Mouse (Mus musculus): Measurements from ENCODE around the gene Prkcb. TPM values are rescaled to one million over a fixed set of nuclear protein-coding genes. Genes with fewer than 3 reads are reported as not detected.

Gene Prkcb
- polyA plus RNA-seq, 1 experiment from 2014 or later = 14.3 TPM

GRCm38 (mm10) chr7:122367303-122368007, 78.9 kb downstream of the Prkcb start:
- no peaks in the 10 kb centered on the region for H3K36me3 ChIP-seq
- no peaks in the 10 kb centered on the region for H3K4me1 ChIP-seq
- WGBS = 83% methylated on average over 7 of the region's 7 CpGs
- 0 out of 2 replicates have a peak, but pooled peaks cover 3% of the 10 kb centered on the region for H3K27me3 ChIP-seq (ENCODE audit: insufficient read depth, poor library complexity, severe bottlenecking)
- no peaks in the 10 kb centered on the region for H3K9me3 ChIP-seq
- H3K27ac ChIP-seq = no peak overlapping the region
- H3K4me3 ChIP-seq = no peak overlapping the region
- DNase-seq (ENCODE audit: low spot score) = no peak

DNA sequence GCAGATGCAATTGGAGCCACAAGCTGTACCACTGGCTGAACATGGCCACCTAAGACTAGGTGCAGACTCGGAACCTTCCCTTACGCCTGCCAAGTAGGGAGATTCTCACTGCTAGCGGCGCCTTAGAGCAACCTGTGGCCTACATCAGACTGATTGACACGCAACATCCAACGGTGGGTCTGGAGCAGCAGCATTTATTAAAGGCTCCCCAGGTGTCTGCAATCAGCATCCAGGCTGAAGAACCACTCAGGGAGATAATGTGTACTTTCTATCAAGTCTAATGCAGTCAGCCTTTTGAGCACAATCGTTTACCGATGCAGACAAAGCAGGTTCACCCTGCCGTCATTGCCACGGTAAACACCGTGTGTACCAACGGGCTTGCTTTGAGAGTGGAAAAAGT, 81.9 kb downstream of the Prkcb start:
- no peaks in the 10 kb centered on the region for H3K36me3 ChIP-seq
- no peak overlapping the region for H3K27ac ChIP-seq
- no peak for DNase-seq (ENCODE audit: low spot score)
- no peaks in the 10 kb centered on the region for H3K9me3 ChIP-seq
- H3K27me3 ChIP-seq (ENCODE audit: insufficient read depth, poor library complexity, severe bottlenecking) = 0 out of 2 replicates have a peak, but pooled peaks cover 3% of the 10 kb centered on the region
- H3K4me1 ChIP-seq = no peaks in the 10 kb centered on the region
- 89% methylated on average over 12 of the region's 12 CpGs for WGBS
- no peak overlapping the region for H3K4me3 ChIP-seq

GRCm38 (mm10) chr7:122371947-122372346, 83.4 kb downstream of the Prkcb start:
- Histone ChIP-seq H3K27me3 (ENCODE audit: insufficient read depth, poor library complexity, severe bottlenecking) (0 out of 2 replicates have a peak, but pooled peaks cover 3% of the 10 kb centered on the region), H3K4me3 (no peak overlapping the region), H3K9me3 (no peaks in the 10 kb centered on the region), H3K27ac (no peak overlapping the region), H3K4me1 (no peaks in the 10 kb centered on the region), H3K36me3 (no peaks in the 10 kb centered on the region)
- WGBS = 64% methylated on average over 5 of the region's 5 CpGs
- no peak for DNase-seq (ENCODE audit: low spot score)

- 66% methylated on average over 3 of the region's 3 CpGs for WGBS
- no peak overlapping the region for H3K27ac ChIP-seq
- no peaks in the 10 kb centered on the region for H3K36me3 ChIP-seq
- DNase-seq (ENCODE audit: low spot score) = no peak
- 0 out of 2 replicates have a peak, but pooled peaks cover 3% of the 10 kb centered on the region for H3K27me3 ChIP-seq (ENCODE audit: insufficient read depth, poor library complexity, severe bottlenecking)
- H3K9me3 ChIP-seq = no peaks in the 10 kb centered on the region
- no peak overlapping the region for H3K4me3 ChIP-seq
- no peaks in the 10 kb centered on the region for H3K4me1 ChIP-seq
Measured at GRCm38 (mm10) chr7:122372349-122372748, 83.8 kb downstream of the Prkcb start.

- no peak overlapping the region for H3K4me3 ChIP-seq
- DNase-seq (ENCODE audit: low spot score) = no peak
- H3K36me3 ChIP-seq = no peaks in the 10 kb centered on the region
- no peak overlapping the region for H3K27ac ChIP-seq
- H3K27me3 ChIP-seq (ENCODE audit: insufficient read depth, poor library complexity, severe bottlenecking) = 0 out of 2 replicates have a peak, but pooled peaks cover 3% of the 10 kb centered on the region
- peaks cover 8% of the 10 kb centered on the region; the same call in 1 of the 2 replicates for H3K4me1 ChIP-seq
- no peaks in the 10 kb centered on the region for H3K9me3 ChIP-seq
Measured at GRCm38 (mm10) chr7:122376845-122377244, 88.3 kb downstream of the Prkcb start.

- Histone ChIP-seq H3K27ac (no peak overlapping the region), H3K36me3 (no peaks in the 10 kb centered on the region), H3K27me3 (ENCODE audit: insufficient read depth, poor library complexity, severe bottlenecking) (no peaks in the 10 kb centered on the region), H3K4me3 (no peak overlapping the region), H3K4me1 (peaks cover 8% of the 10 kb centered on the region; the same call in 1 of the 2 replicates), H3K9me3 (no peaks in the 10 kb centered on the region)
- no peak for DNase-seq (ENCODE audit: low spot score)
- WGBS = 79% methylated on average over 3 of the region's 3 CpGs
Measured at GRCm38 (mm10) chr7:122377967-122378366, 89.4 kb downstream of the Prkcb start.

DNA sequence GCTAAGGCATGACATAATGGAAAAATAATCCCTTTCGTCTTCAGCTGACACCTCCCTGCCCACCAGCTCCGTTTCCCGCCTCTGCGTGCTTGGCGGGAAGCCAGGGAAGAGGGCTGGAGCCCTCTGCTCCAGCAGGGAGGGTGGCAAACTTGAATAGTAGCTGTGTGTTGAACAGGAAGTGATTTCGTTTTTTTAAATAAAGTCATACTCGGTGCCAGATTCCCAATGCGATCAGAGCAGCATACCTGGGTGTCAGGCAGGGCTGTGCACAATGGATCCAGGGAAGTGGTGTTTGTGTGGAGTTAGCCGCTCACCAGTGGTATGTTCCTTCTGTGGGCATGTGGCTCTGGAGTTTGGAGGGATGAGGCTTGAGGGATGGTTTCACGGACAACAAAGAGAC, 89.9 kb downstream of the Prkcb start:
- no peak for DNase-seq (ENCODE audit: low spot score)

GRCm38 (mm10) chr7:122379292-122379691, 90.7 kb downstream of the Prkcb start:
- 82% methylated on average over 7 of the region's 7 CpGs for WGBS
- no peak overlapping the region for H3K4me3 ChIP-seq

More for the DNA sequence above, 89.9 kb downstream of the Prkcb start:
- Histone ChIP-seq H3K4me3 (no peak overlapping the region), H3K4me1 (peaks cover 8% of the 10 kb centered on the region; the same call in 1 of the 2 replicates), H3K36me3 (no peaks in the 10 kb centered on the region), H3K9me3 (no peaks in the 10 kb centered on the region), H3K27me3 (ENCODE audit: insufficient read depth, poor library complexity, severe bottlenecking) (no peaks in the 10 kb centered on the region), H3K27ac (no peak overlapping the region)
- WGBS = 49% methylated on average over 10 of the region's 10 CpGs

GRCm38 (mm10) chr7:122380336-122381130, 92.0 kb downstream of the Prkcb start:
- Histone ChIP-seq H3K4me1 (peaks cover 8% of the 10 kb centered on the region; the same call in 1 of the 2 replicates), H3K4me3 (no peak overlapping the region), H3K27ac (no peak overlapping the region), H3K9me3 (no peaks in the 10 kb centered on the region), H3K36me3 (no peaks in the 10 kb centered on the region), H3K27me3 (ENCODE audit: insufficient read depth, poor library complexity, severe bottlenecking) (no peaks in the 10 kb centered on the region)
- no peak for DNase-seq (ENCODE audit: low spot score)
- WGBS = 79% methylated on average over 10 of the region's 10 CpGs

More at GRCm38 (mm10) chr7:122379292-122379691, 90.7 kb downstream of the Prkcb start:
- H3K27ac ChIP-seq = no peak overlapping the region
- DNase-seq (ENCODE audit: low spot score) = no peak
- no peaks in the 10 kb centered on the region for H3K36me3 ChIP-seq
- H3K4me1 ChIP-seq = peaks cover 8% of the 10 kb centered on the region; the same call in 1 of the 2 replicates
- H3K9me3 ChIP-seq = no peaks in the 10 kb centered on the region
- no peaks in the 10 kb centered on the region for H3K27me3 ChIP-seq (ENCODE audit: insufficient read depth, poor library complexity, severe bottlenecking)

DNA sequence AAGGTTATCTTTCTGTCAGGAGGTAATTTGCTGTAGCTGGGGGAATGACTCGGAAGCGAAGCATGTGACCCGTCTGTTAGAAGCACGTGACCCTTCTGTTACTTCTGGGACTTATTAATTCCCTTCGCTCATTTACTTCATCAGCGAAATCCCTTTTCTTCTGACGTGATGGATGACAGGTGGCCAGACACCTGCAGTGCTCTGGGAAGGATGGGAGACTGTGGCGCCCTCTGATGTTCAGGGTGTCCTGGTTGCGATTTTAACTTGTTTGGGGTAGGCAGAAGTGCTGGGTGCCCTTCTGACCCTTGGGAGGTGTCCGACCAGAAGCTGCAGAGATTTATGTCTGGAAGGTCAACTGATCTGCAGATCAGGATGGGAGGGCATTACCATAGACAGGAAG, 93.0 kb downstream of the Prkcb start:
- H3K36me3 ChIP-seq = no peaks in the 10 kb centered on the region
- 62% methylated on average over 10 of the region's 10 CpGs for WGBS
- H3K9me3 ChIP-seq = no peaks in the 10 kb centered on the region
- no peak overlapping the region for H3K4me3 ChIP-seq
- no peak overlapping the region for H3K27ac ChIP-seq
- H3K4me1 ChIP-seq = peaks cover 8% of the 10 kb centered on the region; the same call in 1 of the 2 replicates
- no peaks in the 10 kb centered on the region for H3K27me3 ChIP-seq (ENCODE audit: insufficient read depth, poor library complexity, severe bottlenecking)
- DNase-seq (ENCODE audit: low spot score) = no peak

DNA sequence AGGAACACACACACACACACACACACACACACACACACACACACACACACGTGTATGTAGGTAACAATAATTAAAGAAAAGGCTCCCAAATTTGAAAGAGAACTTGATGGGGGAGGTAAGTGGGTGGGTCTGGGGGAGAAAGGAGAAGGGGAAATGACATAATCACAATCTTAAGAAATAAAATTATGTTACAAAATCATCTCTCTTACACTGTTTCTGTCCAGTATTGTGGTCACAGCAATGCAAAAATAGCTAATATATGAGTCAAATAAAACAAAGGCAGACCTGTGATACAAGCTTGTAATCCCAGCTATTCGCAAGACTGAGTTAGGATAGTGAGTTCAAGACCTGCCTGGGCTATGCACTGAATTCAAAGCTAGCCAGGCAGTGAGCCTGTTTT, 94.7 kb downstream of the Prkcb start:
- peaks cover 13% of the 10 kb centered on the region for H3K4me1 ChIP-seq
- DNase-seq (ENCODE audit: low spot score) = no peak
- no peaks in the 10 kb centered on the region for H3K27me3 ChIP-seq (ENCODE audit: insufficient read depth, poor library complexity, severe bottlenecking)
- no peak overlapping the region for H3K4me3 ChIP-seq
- H3K27ac ChIP-seq = no peak overlapping the region
- no peaks in the 10 kb centered on the region for H3K9me3 ChIP-seq
- no peaks in the 10 kb centered on the region for H3K36me3 ChIP-seq
- WGBS = 68% methylated on average over 2 of the region's 2 CpGs

DNA sequence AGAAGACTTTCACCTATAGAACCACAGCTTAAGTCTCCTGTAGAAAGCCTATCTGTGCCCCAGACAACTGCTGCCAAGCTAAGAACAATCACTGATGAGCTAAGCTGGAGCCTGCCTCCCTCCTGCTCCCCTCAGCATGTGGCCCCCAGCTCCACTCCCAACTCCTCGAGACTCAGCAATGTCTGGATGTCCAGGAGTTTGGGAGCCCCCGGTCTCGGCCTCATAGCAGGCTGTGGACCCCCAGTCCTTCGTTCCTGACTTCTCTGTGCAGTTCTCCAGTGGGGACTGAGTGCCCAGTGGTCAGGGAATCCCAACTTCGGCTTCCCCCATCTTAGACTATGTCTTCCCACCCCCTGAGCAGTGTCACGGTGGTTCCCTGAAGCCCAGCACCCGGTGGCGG, 96.3 kb downstream of the Prkcb start:
- Histone ChIP-seq H3K27me3 (ENCODE audit: insufficient read depth, poor library complexity, severe bottlenecking) (no peaks in the 10 kb centered on the region), H3K27ac (no peak overlapping the region), H3K4me1 (peaks cover 23% of the 10 kb centered on the region), H3K36me3 (no peaks in the 10 kb centered on the region), H3K9me3 (no peaks in the 10 kb centered on the region), H3K4me3 (no peak overlapping the region)
- no peak for DNase-seq (ENCODE audit: low spot score)
- 83% methylated on average over 8 of the region's 8 CpGs for WGBS

DNA sequence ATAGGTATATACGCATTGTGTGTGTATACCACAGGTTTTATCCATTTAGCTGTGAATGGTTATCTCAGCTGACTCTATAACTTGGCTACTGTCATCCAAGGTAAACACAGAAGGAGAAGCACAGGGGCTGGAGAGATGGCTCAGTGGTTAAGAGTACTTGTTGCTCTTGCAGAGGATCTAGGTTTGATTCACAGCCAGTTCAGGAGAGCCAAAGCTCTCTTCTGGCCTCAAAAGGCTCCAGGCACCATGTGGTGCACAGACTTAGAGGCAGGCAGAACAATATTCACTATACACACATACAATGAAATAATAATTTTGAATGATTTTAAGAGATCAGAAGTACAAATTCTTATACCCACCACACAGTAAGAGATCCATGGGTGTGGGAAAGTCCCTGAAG, 98.0 kb downstream of the Prkcb start:
- H3K36me3 ChIP-seq = no peaks in the 10 kb centered on the region
- H3K4me3 ChIP-seq = no peak overlapping the region
- no peak overlapping the region for H3K27ac ChIP-seq
- H3K27me3 ChIP-seq (ENCODE audit: insufficient read depth, poor library complexity, severe bottlenecking) = no peaks in the 10 kb centered on the region
- peaks cover 24% of the 10 kb centered on the region for H3K4me1 ChIP-seq
- H3K9me3 ChIP-seq = no peaks in the 10 kb centered on the region
- DNase-seq (ENCODE audit: low spot score) = no peak
- 96% methylated on average over 1 of the region's 1 CpGs for WGBS

All from heart, embryonic 10.5 days (tissue).